Mouse (Mus musculus) spleen, adult 2 months (tissue): ENCODE results near the gene Trpc2.

ENCODE experiments used
- CTCF ChIP-seq: fragments of 200-500 bp; IDR thresholded peaks from 2 replicates; pipeline ENCODE4 v1.5.1; 2011; ENCODE audit warnings: mild to moderate bottlenecking, inconsistent platforms; ENCODE audit not compliant: insufficient read depth, insufficient read length, insufficient replicate concordance; ENCODE audit errors: extremely low read depth
- POLR2A ChIP-seq: fragments of 200-500 bp; IDR thresholded peaks from 2 replicates; pipeline ENCODE4 v1.6.1; 2011; ENCODE audit warnings: low read depth, low read length, inconsistent platforms

DNA sequence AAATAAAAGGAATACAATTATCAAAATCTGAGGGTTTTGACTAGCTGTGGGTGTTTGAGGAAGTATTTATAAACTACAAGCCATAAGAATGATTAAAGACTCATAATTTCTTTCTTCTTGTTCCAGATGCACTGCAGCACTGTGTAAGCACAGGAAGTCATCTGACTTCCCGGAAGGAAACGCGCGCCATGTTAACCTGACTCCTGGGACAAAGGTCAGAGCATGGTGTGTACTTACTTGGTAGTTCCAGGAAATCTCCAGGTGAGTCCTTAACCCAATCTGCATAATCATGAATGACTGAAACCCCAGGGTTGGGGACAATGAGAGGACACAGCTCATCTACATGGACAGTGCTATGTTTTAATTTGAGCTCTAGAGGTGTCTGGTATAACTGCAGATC, 49.5 kb downstream of the Trpc2 start:
- TF ChIP-seq CTCF = no peak
- TF ChIP-seq POLR2A = no peak
